Mouse (Mus musculus): ENCODE measurements around the gene Olfr683. TPM values are rescaled to one million over a fixed set of nuclear protein-coding genes. Genes with fewer than 3 reads are reported as not detected.

The Olfr683 gene
- total RNA-seq (2023) = not detected

GRCm38 (mm10) chr7:105146912-105147311, at the start of gene Olfr683:
Gene Olfr683 (minus strand): TSS chr7:105147012.

GRCm38 (mm10) chr7:105185912-105186311, 39.1 kb upstream of the Olfr683 start, which contains the start of gene Olfr685:
Gene Olfr685 (minus strand): TSS chr7:105186012.

DNA sequence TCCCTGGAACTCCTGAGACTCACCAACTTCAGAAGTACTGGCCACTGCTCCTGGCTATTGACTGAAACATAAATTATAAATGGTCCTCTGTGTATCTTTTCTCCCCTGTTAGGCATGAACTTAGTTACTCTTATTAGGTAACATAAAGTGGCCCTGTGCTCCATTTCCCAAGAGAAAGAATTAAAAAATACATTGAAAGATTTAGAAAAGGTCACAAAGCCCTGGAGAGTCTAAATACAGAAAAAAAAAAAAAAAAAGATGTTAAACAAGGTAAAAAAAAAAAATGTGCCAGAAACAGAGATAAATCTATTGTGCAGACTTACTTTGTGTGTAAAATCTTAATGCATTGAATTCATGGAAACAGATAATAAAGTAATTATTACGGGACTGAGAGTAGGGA, 16.7 kb upstream of the Olfr683 start, which contains the start of gene Olfr684:
Olfr684 (minus strand) TSS at position 101 of the 400 bp plus-strand sequence.

DNA sequence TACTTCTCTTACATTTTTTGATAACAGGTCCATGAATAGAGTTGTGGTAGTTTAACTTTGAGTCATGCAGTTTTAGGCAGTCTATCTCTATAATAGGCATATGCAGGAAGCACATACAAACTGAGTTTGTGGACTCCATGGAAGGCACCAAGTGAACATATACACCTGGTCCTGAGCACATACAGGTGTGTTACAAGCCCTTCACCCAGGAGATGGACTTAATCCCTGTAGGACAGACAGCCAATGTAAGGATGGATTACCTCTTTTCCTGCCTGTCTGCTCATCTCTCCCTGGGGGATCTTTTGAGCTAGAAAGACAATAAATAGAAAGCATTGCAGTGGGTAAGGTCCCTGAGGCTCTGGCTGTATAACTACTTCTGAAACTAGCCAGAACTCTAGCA, 30.3 kb downstream of the Olfr683 start, which contains the start of gene Olfr681:
Olfr681 (plus strand) TSS at position 301 of the 400 bp plus-strand sequence.

DNA sequence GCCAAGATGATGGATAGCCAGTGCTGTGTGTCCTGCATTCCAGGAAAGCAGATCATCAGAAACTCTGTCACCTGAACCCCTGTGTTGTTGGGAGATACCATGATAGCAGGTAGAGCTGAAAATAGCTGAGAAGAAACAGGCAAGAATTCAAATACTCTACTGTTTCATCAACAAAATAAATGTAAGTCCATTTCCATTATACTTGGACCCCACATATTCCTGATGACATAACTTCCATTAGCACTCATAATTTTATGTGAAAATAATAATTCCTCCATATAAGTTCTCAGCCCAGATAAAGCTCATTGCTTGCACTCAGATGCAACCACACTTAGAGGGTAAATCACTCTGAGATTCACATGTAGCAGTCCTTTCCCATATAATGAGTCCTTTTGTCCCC, 54.1 kb downstream of the Olfr683 start, which contains the start of gene Olfr680-ps1:
Olfr680-ps1 (minus strand) TSS at position 101 of the 400 bp plus-strand sequence.

Other genes starting within 250 kb of the Olfr683 start
- not detected for gene Olfr667, start 225.5 kb downstream of the Olfr683 start, total RNA-seq (2023)
- gene Olfr668, start 219.0 kb downstream of the Olfr683 start, total RNA-seq (2023) = not detected
- not detected for gene Olfr669, start 212.8 kb downstream of the Olfr683 start, total RNA-seq (2023)
- not detected for gene Olfr670, start 184.4 kb downstream of the Olfr683 start, total RNA-seq (2023)
- not detected for gene Olfr671, start 167.9 kb downstream of the Olfr683 start, total RNA-seq (2023)
- gene Olfr672, start 145.0 kb downstream of the Olfr683 start, total RNA-seq (2023) = not detected
- gene Olfr675, start 118.6 kb downstream of the Olfr683 start, total RNA-seq (2023) = not detected
- not detected for gene Olfr676, start 114.3 kb downstream of the Olfr683 start, total RNA-seq (2023)
- gene Olfr677, start 95.6 kb downstream of the Olfr683 start, total RNA-seq (2023) = not detected
- not detected for gene Olfr678, start 82.5 kb downstream of the Olfr683 start, total RNA-seq (2023)
- not detected for gene Olfr679, start 65.8 kb downstream of the Olfr683 start, total RNA-seq (2023)
- gene Olfr680-ps1, start 54.2 kb downstream of the Olfr683 start, total RNA-seq (2023) = not detected
- gene Olfr681, start 30.2 kb downstream of the Olfr683 start, total RNA-seq (2023) = not detected
- gene Olfr684, start 16.6 kb upstream of the Olfr683 start, total RNA-seq (2023) = not detected
- gene Olfr685, start 39.0 kb upstream of the Olfr683 start, total RNA-seq (2023) = not detected
- gene Olfr686, start 60.5 kb upstream of the Olfr683 start, total RNA-seq (2023) = not detected
- gene Olfr688, start 141.1 kb upstream of the Olfr683 start, total RNA-seq (2023) = not detected
- not detected for gene Olfr689, start 164.2 kb upstream of the Olfr683 start, total RNA-seq (2023)
- gene Olfr690, start 187.1 kb upstream of the Olfr683 start, total RNA-seq (2023) = not detected
- gene Olfr691, start 195.3 kb upstream of the Olfr683 start, total RNA-seq (2023) = under 1 TPM in 1 of 2 experiments, not detected in 1; 0.49 TPM
- gene Olfr692, start 221.2 kb upstream of the Olfr683 start, total RNA-seq (2023) = not detected
- not detected for gene Gm5901, start 228.0 kb upstream of the Olfr683 start, total RNA-seq (2023)